Mouse (Mus musculus) lung, adult 18-20 months (tissue): ENCODE measurements around the gene Ghr.

ENCODE experiments used
- DNase-seq, 2 experiments: peaks; one replicate each; pipeline ENCODE4 v3.0.0; 2022; ENCODE audit warnings: mixed read lengths in 2 of 2

The Ghr gene

DNA sequence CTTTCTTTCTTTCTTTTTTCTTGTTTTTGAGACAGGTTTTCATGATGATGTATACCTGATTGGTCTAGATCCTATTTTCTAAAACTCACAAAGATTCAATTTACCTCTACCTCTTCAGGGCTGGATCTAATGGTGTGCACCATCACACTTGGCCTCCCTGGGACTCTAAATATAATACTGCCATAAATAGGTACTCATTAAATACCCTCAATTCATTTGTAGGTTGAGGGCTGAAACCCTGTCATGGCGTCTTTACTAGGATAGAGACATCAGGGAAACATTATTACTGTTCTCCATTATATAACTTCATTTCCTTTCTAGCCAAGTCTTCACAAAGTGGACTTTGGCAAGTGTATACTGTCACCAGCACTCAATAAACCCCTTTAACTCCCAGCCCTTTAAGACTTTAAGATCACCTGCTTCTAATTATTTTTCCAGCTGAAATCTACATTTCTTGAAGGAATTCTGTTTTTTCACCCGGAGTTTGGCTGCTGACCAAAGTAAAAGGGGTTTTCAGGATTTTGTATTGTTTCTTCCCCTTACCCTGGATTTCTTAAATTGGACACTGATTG lies 214.9 kb downstream of the Ghr start:
- DNase-seq = no peak

- no peak for DNase-seq
Measured at GRCm38 (mm10) chr15:3356073-3356766, 227.1 kb downstream of the Ghr start.

DNA sequence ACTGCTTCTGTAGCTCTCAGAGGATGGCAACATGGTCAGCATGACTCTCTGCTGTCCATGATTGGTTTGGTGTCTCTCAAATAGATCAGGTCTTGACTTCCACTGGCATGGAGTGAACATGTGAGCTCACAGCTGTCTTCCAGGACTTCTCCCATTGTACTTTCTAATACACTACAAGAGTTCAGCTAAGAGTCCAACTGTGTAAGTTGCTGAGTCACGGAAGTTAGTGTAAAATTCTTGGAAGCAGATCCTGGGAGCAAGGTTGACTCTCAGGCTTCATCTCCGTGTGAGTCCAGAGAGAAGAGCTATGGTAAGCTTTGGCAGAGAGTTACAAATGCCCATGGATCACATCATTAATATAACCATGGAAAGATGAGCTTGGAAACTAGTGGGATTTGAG lies 229.6 kb downstream of the Ghr start:
- DNase-seq = no peak

- no peak for DNase-seq
Measured at GRCm38 (mm10) chr15:3349306-3350064, 233.8 kb downstream of the Ghr start.

GRCm38 (mm10) chr15:3346682-3347081 lies 236.6 kb downstream of the Ghr start:
- DNase-seq = no peak

- DNase-seq = no peak
Measured at GRCm38 (mm10) chr15:3344555-3344954, 238.7 kb downstream of the Ghr start.

DNA sequence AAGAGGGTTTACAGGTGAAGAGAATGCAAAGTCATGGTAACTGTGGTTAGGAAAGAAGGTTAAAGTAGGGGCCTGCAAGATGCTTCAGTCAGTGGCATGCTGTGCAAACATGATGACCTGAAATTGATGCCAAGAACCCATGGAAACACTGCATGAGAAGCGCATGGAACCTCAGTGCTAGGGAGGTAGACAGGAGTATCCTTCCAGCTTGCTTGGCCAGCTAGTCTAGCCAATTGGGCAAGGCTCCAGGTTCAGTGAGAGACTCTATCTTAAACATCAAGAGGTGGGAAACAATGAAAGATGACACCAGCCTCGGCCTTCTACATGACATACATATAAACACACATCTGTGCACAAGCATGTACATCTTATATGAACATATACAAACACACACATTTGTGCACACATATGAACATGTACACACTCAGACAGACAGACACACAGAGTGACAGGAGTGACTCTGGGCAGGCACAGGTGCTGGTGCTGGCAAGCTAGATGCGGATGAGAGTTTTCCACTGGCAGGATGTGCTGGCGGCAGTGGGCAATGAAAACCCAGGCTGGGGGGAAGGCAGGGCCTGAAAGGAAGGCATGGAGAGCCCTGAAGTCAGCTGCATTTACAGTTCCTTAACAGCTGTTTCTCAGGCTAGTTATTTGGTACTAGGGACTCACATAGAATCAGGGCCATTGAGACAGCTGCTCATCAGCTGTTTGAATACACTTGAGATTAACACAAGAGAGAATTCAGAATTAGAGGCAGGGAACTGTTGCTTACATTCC lies 241.3 kb downstream of the Ghr start:
- peak; percentile 28 to 63 for DNase-seq

DNA sequence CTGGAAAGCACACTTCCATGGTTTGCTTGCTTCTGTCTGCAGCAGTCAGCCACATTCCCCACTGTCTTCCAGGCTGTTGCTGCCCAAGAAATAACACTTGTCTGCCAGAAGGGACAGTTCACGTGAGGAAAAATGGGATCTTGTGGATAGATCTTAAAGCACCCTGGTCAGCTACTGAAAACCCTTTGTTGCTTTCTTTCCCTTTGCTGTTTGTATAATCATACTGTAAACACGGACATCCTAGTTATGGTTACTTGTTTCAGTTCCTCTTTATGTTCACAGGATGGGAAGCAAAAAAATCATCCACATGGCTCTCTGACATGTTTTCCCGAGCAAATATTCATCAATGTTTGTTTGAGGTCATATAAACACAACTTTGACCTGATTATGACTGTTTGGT lies 243.4 kb downstream of the Ghr start:
- peak in 1 of 2 experiments; percentile 41 for DNase-seq

GRCm38 (mm10) chr15:3332517-3332916 lies 250.8 kb downstream of the Ghr start:
- DNase-seq = no peak

GRCm38 (mm10) chr15:3331813-3332212 lies 251.5 kb downstream of the Ghr start:
- no peak for DNase-seq

- peak; percentile 22 to 46 for DNase-seq
Measured at GRCm38 (mm10) chr15:3330291-3330690, 253.0 kb downstream of the Ghr start.

GRCm38 (mm10) chr15:3323041-3323440 lies 260.3 kb downstream of the Ghr start:
- no peak for DNase-seq

GRCm38 (mm10) chr15:3319929-3320328 lies 263.4 kb downstream of the Ghr start:
- DNase-seq = no peak

DNA sequence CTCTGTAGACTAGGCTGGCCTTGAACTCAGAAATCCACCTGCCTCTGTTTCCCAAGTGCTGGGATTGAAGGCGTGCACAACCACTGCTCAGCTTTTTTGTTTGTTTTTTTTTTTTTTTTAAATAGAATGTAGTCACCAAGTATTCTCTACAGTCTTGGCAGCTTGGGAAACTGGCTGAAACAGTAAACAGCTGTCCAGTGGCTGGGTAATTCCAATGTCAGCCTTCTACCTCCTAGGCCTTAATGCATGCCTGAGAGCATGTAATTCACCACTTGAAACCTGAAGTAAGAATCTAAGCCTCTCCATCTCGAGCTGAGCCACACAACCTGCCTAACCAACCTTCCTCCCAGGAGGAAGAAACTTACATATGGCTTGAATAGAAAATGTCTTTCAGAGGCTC lies 266.7 kb downstream of the Ghr start:
- no peak for DNase-seq

- peak in 1 of 2 experiments; percentile 13 for DNase-seq
Measured at GRCm38 (mm10) chr15:3312937-3313336, 270.4 kb downstream of the Ghr start.

- DNase-seq = no peak
Measured at GRCm38 (mm10) chr15:3309856-3310255, 273.4 kb downstream of the Ghr start.

DNA sequence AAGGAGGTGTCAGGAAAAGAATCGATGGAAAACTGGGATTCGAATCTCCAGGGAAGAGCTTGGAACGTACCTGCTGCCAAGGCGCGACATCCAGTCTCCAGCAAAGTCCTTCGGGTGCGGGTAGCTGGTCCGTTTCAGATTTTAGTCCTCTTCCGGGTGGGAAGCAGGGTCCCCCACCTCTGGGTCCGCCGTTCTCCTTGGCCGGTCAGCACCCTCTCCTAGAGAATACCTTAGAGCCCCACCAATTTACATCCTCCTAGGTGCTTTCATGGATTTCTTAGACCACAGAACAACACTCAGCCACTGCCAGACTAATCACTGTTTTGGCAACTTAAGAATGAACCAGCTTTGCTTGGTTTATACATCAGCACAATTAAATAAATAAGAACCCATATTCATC lies 279.9 kb downstream of the Ghr start, which contains the start of gene Ccdc152:
Gene Ccdc152 (minus strand): TSS at position 101 of the 400 bp plus-strand sequence.
- no peak for DNase-seq

GRCm38 (mm10) chr15:3300361-3301100 lies 282.8 kb downstream of the Ghr start:
- DNase-seq = no peak

- DNase-seq = no peak
Measured at GRCm38 (mm10) chr15:3297615-3298014, 285.7 kb downstream of the Ghr start.

- DNase-seq = no peak
Measured at GRCm38 (mm10) chr15:3295986-3296385, 287.3 kb downstream of the Ghr start.

DNA sequence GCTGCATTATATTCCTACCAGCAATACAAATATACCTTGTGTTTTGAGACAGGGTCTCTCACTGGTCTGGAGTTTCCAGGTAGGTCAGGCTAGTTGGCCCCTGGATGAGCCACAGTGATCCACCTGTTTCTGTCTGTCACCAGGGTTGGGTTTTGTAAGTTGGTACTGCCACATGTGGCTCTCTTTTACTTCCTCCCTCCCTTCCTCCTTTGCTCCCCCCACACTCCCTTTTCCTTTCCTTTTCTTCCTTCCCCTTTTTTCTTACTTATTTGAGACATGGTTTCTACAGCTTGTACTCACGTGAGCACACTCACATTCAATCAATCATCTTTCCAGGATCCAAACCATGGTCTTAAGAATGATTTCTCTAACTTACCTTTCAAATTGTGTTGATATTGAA lies 289.8 kb downstream of the Ghr start:
- no peak for DNase-seq

DNA sequence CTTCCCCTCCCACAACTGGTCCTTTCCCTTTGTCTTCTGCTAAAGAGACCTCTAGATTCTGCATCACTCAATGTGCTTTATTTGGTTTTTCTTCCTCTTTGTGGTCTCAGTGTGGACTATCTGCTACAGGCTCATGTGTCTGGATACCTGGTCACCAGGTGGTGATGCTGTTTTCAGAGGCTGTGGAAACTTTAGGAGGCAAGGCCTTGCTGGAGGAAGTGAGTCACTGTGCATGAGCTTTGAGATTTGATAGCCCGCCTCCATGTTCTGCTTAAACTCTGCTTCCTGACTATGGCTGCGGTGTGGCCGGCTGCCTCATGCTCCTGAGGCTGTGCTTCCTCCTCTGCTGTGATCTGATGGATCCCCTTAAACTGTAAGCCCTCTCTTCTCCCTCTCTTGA lies 292.9 kb downstream of the Ghr start:
- DNase-seq = no peak
